Mouse (Mus musculus): ENCODE results near the gene Upb1.
"Not testable (repeated sequence)": the region's sequence is repeated elsewhere in the genome, so short reads cannot be mapped to it uniquely, and the experiment has no call there.

The Upb1 gene

DNA sequence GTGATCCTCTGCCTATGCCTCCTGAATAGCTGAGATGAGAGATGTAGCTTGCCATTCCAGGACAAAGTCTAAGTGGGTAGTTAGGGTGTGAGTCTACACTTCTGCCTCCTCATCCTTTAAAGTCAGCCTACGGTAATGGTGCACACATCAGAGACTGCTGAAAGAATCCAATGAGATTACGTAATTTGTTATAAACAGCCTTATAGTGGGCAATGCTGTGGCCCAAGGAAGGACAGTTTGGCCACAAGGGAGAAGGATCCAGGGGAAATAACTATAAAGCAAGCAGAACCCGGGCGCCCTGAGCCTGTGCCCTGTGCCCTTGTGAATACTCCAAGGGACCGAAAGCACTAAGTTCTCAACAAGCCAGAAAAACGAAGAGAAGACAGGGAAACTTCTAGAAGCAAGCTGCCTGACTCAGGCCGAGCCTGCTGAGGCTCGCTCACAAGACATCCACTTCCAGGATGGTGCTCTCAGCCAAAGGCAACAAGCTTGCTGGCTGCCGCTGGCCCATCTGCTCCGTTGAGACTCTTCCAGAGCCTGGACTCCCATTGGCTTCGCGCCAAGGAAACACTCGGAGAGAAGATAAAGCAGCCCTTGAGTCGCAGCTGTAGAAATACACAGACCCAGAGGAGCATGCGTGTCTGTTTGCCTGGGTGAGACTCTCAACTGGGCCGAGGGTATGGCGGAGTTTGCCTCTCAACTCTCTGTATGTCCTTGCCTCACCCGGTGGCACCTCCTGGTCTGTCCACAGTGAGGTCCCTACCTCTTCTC lies 55.3 kb downstream of the Upb1 start:
- not testable (repeated sequence) for DNase-seq (ENCODE audit: low spot score in 2 of 2)

DNA sequence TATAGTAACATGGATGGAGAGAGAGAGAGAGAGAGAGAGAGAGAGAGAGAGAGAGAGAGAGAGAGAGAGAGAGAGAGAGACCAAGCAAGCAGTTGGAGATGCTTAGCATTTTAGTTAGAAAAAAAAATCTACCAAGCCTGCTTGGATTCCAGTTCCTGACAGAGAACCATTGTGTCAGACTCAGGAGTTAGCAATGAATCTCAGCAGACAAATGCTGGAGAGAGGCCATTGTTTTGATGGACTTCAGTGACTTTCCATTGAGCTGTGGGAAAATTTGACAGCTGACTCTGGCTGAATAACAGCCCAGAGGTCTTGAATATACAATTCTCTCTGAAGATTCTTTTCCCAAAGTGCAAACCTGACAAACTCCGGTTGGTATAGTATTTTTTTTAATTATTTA lies 56.9 kb downstream of the Upb1 start:
- no peak for DNase-seq (ENCODE audit: low spot score in 2 of 2)

- no peak for DNase-seq (ENCODE audit: low spot score in 2 of 2)
Measured at GRCm38 (mm10) chr10:75458329-75458728, 57.4 kb downstream of the Upb1 start.

DNA sequence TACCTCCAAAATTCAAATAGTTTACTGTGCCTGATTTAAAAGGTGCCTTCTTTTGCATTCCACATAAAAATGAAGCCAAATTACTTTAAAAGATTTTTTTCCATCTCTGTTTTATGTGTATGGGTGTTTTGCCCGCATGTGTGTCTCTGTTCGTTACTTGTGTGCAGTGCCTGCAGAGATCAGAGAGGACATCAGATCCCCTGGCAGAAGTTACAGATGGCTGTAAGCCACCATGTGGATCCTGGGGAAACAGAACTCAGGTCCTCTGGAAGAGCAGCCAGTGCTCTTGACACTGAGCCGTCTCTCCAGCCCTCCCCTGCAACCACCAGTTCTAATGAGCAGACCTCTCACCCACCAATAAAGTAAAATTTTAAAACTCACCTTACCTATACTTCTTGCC lies 61.8 kb downstream of the Upb1 start:
- no peak for DNase-seq (ENCODE audit: low spot score in 2 of 2)

DNA sequence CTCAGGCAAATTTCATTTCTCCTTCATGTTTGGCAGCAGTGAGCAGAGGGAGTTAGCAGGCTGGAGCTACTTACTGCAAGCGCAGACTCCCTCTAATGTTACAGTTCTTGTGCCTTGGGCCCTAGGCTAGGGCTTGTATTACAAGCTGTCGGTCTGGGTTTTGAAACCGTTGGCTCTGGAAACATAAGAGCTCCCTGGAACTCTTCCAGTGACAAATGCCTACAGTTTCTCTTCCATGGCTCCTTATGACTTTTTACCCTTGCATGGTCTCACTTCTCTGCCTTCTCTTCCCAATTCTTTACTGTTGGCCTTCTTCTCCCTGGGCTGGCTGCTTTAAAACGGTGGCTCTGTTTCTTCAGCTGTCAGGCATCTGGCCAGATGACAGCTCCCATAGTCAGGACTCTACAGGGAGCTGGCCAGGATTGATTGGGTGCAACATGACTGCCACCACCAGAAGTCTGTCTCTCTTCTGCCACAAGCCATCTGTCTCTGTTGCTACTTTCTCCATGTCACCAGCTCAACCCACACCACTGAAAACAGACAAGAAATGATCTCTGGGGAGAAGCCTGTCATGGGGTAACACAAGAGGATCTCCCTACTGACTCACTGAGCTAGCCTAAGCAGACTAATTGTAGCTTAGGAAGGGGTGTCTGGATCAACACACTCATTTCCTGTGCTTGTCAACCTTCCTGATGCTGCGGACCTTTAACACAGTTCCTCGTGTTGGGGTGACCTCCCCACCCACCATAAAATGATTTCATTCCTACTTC lies 65.1 kb downstream of the Upb1 start:
- no peak for DNase-seq (ENCODE audit: low spot score in 2 of 2)

DNA sequence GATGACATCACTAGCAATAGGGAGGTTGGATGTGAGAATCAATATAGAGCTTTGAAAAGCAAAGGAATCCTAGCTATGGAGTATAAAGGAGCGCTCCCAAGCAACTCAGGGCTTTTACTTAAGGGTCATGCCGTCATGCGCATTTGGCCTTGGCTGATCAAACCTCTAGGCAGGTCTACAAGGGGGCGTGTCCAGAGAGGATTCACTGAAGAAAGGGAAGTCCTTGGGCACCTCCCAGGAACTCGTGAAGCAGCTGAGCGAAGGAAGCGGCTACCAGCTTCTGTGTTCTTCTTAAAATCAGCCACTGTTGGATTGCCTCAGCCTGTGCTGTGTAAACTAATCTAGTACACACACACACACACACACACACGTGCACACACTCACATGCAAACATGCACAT lies 72.5 kb downstream of the Upb1 start:
- no peak for DNase-seq (ENCODE audit: low spot score in 2 of 2)

DNA sequence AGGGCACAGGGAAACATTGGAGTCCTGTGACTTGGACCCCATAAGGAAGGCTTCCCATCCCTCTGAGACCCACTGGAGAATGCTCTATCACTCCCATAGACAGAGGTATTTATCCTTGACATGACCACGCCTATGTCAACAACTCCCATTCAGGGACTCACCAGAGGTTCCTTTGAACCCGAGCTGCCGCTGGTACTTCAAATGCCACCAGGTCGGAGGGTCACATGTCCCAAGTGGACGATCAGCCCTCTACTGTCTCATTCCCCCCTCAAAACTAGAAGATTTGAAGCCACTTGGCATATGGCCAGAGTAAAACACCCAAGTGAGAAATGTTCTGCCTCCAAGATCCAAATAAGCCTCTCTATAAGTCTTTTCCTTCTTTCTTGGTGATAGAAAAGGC lies 73.7 kb downstream of the Upb1 start:
- no peak for DNase-seq (ENCODE audit: low spot score in 2 of 2)

GRCm38 (mm10) chr10:75475139-75475850 lies 74.4 kb downstream of the Upb1 start:
- not testable (repeated sequence) for DNase-seq (ENCODE audit: low spot score in 2 of 2)

DNA sequence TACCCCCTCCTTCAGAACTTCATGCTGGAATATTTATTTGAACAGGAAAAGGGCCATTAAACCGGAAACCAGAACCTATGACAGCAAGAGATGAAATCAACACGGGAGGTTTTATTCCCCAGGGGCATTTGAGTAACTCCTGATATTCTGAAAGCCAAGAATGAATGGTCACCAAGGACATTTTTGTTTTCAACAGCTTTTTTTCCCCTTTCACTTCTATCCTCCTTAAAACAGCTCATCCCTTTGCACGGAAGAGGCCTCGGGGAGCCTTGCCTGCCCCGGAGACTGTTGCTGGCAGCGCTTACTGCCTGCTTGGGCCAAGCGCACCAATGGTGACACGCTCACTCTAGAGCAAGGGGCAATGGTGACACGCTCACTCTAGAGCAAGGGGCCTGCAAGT lies 76.1 kb downstream of the Upb1 start:
- DNase-seq (ENCODE audit: low spot score in 2 of 2): peak in 1 of 2 experiments; percentile 24

DNA sequence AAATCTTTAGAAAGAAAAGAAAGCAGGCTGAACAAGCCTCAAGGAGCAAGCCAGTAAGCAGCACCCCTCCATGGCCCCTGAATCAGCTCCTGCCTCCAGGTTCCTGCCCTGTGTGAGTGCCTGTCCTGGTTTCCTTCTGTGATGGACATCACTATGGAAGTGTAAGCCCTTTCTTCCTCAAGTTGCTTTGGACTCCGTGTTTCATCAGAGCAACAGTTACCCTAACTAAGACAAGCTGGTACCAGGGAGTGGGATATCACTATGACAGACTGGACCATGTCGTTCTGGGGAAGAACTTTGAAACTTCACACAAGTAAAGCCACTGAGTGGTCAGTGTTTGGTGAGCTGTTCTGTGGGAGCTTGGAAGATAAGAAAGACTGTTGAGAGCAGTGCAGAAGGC lies 79.0 kb downstream of the Upb1 start:
- DNase-seq (ENCODE audit: low spot score in 2 of 2): no peak

DNA sequence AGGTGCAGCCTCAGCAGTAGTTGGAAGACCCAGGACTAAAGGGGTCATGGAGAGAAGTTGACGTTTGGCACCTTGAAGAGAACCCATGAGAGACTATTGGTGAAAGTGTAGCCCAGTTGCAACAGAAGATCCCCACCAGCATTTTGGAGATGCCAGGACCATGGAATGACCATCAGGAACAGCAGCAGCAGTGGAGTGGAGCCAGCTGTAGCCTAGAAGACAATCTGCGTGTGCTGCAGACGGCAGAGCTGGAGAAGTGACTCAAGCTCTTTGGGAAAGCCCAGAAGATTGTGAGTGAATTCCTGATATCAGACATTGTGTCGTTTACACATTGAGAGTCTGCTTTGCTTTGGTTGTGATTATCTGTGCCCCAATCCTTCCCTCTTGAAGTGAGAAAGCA lies 80.8 kb downstream of the Upb1 start:
- DNase-seq (ENCODE audit: low spot score in 2 of 2): no peak

GRCm38 (mm10) chr10:75482271-75482670 lies 81.4 kb downstream of the Upb1 start:
- no peak for DNase-seq (ENCODE audit: low spot score in 2 of 2)

DNA sequence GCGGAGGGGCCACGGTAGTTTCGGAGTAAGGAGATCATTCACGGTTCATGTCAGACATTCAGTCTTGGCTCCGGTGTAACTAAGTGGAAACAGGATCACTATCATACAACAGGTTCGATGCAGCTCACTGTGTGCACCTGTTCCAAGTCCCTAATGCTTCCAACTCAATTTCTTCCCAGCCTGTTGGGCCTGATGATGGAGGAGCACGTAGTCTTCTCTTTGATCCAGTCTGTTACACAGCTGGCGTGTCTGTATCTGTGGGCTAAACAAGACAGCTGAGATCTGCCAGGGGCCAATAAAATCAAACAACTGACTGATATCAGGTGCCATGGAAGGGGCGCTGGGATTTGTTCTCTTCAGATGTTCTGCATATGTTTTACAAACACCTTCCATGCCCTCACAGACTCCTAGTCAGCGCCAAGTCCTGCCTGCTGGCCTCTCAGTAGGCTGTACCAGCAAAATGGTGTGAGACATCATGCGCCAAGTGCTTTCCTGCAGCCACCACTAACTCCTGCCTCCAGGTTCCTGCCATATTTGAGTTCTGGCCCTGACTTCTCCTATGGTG lies 82.1 kb downstream of the Upb1 start:
- DNase-seq (ENCODE audit: low spot score in 2 of 2): no peak

GRCm38 (mm10) chr10:75484066-75484465 lies 83.2 kb downstream of the Upb1 start:
- no peak for DNase-seq (ENCODE audit: low spot score in 2 of 2)

- no peak for DNase-seq (ENCODE audit: low spot score in 2 of 2)
Measured at GRCm38 (mm10) chr10:75484767-75485166, 83.9 kb downstream of the Upb1 start.

DNA sequence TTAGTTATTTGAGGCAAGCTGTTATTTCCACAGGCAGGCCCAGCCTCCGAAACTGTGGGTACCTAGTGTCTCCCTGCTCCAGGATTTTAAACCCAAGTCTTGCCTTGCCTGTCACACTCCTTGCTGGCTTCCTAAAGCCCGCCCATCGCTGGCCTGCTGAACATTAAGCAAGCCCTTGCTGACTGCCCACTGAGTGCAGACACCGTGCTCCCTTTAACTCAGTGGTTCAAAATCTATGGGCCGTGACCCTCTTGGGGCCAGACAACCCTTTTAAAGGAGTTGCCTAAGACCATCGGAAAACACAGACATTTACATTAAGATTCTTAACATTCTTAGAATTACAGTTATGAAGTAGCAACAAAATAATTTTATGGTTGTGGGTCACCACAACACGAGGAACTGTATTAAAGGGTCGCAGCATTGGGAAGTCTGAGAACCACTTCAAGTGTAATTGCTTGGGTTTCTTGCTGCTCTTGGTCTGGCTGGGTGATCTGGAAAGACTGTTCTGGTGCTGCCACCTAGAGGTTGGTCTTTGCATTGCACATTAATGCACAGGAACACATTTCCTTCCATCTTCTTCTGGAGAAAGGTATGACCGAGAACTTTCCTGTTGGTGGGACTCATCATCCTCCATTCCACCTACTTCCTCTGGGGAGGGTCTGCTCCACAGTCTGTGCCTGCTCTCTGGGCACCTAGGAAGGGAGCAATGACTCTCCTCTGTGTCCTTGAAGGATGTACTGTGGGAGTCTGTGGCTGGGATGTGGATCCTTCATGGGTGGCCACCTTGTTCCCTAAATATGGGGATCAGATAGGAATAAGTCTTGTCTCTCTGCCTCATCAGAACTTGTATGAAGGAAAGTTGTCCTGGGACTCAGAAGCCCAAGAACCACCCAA lies 85.4 kb downstream of the Upb1 start:
- DNase-seq (ENCODE audit: low spot score in 2 of 2): peak; percentile 66 to 72

- DNase-seq (ENCODE audit: low spot score in 2 of 2): no peak
Measured at GRCm38 (mm10) chr10:75487131-75487530, 86.2 kb downstream of the Upb1 start.

GRCm38 (mm10) chr10:75489522-75489921 lies 88.6 kb downstream of the Upb1 start:
- DNase-seq (ENCODE audit: low spot score in 2 of 2): no peak

DNA sequence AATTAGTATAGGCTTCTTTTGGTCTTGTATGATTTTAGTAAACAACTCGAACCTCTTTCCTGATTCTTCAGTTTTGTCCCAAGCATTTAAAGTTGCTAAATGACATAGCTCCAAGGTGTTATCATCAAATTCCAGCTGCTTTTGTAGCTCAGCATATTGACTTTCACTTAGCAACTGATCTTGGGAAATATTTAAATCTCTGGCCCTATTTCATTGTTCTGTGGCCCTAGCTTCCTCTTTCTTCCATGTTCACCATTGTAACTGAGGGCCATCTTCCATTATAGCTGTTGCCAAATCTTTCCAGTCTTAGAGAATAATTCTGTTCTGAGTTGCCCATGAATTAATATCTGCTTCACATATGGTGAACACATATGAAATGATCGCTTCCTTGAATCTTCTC lies 89.8 kb downstream of the Upb1 start:
- no peak for DNase-seq (ENCODE audit: low spot score in 2 of 2)

Data from urinary bladder, postnatal 36 days (tissue).